Mouse (Mus musculus) natural killer cell, adult 2 months (primary cell): ENCODE results near the gene Ckm.
A peak's percentile ranks its signal among the peaks of the same experiment; 100 is the strongest.

Experiments used
- DNase-seq, 2 experiments: peaks; one replicate each; pipeline ENCODE4 v3.0.0; 2022; ENCODE audit warnings: low spot score in 2 of 2

Ckm gene

DNA sequence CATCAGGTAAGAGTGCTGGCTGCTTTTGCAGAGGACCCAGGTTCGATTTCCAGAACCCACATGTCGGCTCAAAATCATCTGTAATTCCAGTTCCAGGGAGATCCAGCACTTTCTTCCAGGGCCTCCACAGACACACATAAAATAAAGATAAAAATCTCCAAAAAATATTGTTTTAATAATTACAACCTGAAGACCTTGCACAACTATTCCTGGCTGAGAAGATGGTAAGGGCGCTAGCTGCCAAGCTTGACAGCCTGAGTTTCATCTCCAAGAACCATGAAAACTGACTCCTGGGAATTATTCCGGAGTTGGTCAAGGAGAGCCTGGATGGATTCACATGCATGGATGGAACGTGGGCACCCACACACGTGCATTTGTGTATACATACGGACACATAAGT lies at the start of gene Ckm:
Gene Ckm, plus strand, starts transcription at position 301 of the 400 bp plus-strand sequence.
- DNase-seq: no peak

DNA sequence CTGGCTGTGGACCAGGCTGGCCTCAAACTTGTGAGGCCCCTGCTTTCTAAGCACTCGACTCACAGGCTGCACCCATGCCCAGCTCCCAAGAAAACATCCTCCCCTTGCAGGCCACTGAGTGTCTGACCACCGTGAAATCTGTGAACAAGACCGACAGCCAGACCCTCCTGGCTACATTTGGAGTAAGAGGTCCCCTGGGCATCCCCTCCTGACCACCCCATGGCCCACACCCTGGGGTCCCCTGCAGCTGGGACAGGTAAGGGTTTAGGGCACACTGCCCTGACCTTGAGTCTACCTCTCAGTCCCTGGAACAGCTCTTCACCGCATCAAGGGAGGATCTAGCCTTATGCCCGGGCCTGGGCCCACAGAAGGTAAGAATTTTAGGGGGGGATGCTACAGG lies 49.6 kb upstream of the Ckm start:
- DNase-seq: no peak

DNA sequence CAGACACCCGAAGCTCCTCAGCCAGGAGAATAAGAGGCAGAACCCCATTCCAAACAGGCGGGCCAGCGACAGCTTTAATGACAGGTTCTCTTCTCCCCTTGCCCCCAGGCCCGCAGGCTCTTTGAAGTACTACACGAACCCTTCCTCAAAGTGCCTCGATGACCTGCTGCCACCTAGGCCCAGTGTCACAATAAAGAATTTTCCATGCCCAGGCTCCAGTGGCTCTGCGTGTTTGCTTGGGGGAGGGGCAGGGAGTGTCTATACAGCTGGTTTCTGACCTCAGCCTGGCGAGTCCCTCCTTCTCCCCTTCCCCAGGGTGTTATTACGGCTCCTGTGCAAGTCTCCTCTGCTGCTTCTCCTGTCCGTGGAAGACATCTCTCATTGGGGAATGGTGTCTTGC lies 48.3 kb upstream of the Ckm start:
- no peak for DNase-seq

DNA sequence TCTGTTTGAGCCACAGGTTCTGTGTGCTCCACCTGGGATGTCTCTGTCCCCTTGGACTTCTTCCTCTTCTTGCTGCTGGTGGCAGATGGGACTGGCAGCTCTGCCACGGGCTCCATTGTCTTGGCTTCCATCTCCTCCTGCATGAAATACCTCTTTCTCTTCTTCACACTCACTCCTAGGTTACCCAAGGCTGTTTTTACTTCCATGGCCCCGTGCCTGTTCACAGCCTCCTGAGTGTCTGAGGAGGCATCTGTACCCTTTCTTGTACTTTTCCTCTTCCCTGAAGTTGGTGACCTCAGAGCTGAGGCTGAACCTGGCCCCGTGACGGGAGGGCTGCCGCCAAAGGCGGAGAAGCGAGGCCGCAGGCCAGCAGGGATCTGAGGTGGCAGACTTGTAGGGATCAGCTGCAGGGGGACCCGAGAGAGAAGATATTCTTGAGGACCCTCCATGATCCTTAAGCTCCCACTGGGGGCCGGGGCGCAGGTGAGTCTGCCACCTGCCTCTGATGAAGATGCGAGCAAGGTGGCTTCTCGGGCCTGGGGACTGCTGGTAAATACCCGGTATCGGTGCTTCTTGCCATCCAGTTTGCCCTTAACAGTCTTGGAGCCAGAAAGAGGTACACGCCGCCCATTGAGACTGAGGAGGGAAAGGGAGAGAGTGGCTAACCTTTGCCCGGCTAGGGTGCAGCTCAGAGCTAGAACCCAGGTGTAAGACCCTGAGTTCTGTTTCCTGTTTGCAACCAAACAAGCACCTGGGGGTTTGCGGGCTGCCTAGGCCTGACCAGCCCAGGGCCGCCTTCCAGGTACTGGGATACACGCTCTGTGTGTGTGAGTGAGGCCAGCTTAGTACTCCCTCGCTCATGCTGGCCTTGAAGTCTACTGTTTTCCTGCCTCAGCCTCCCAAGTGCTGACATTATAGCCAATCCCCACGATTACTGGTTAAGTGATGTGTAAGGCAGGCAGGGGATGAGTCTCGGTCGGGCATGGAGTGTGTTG lies 46.9 kb upstream of the Ckm start:
- no peak for DNase-seq

DNA sequence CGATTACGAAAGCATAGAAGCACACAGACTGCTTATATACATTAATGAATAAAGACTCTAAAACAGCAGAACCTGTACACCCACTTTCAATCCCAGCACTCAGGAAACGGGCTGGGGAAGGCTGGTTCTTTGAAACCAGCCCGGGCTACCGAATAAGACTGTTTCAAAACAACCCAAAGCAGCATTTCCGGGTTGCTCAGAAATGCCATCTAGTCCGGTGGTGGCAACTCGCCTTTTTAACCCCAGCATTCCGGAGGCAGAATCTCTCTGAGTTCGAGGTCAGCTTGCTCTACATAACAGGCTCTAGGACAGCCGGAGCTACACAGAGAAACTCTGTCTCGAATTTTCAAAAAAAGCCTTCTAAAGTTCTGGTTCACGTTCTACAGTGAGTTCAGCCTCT lies 45.9 kb upstream of the Ckm start:
- no peak for DNase-seq

DNA sequence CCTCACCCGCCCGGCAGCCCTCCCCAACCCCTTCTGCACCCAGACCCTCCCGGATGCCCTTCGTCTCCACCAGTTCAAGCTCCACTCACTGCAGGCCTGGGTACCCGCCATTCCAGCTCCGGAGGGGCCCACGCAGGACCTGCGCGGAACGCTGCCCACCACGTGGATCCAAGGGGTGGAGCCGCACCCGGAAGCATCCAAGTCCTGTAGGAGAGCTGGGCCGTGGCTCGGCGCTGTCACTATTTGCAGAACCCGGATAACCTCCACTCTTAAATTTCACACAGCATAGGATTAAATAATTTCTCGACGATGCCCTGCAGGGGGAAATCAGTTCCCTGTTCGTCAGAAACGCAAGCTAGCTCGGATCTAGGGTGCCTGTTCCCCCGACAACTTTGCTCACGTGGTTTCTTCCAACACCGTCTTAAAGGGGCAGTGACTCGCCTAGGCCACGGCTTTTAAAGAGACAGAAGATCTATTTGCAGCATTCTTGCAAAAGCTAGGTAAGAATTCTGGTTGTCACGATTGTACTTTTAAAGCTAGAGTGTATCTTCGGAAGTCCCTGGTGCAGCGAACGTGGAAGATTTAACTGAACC lies 45.2 kb upstream of the Ckm start, which contains the start of the genes Cd3eap and Ppp1r13l:
Gene Cd3eap, minus strand, starts transcription at position 185 of the 593 bp plus-strand sequence.
Gene Ppp1r13l, plus strand, starts transcription at position 451 of the 593 bp plus-strand sequence.
- DNase-seq: peak; percentile 82 to 87

DNA sequence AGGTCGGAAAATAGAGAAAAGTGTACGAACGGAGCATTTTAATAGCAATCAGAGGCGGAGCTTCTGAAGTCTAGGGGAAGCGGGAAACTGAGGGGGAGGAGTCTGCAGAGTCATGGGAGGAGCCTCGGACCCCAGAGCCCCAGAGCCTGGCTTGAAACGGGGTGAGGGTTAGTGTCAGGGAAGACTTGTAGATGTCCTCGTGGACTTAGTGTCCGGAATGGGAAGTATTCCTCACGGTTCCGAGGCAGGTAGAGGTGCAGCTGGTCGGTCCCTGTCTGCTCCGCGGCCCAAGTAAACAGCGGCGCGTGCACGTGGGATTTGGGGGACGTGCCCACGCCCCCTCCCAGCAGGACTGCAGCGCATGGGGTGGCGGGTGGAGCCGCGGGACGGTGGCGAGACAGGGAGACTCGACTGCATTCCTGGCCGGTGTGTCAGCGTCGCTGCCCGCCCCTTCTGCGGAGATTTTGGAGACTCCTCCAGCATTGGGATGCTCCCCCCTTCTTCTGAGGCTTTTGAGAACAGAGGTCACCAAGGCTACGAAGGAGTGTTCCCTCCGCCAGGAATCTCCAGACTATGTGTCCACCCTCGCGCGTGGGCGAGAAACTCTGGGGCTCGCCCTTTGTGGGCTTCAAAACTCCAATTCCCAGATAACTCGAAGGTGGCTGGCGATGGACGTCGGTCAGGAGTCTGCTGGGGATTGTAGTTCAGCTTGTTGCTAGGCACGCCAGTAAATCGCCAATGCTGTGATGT lies 44.5 kb upstream of the Ckm start:
- DNase-seq: peak in 1 of 2 experiments; percentile 53

DNA sequence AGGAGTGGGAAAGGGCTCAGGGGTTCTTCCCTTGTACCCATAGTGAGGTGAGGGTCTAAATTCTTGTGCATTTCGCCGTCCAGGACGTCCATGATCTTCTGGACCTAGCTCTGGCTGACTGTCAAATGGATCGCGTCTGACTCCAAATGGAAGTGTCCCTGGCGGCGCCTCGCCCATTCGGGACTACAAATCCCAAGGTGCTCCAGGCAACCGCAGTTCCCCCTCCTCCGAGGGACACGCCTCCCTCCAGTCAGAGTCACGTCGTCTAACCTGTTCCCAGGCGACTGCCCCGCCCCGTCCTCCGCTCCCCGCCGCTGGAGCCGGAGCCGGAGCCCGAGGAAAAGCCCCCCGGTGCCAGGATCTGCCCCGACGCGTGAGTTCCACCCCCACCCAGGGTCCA lies 43.6 kb upstream of the Ckm start:
- DNase-seq: peak; percentile 19 to 41

DNA sequence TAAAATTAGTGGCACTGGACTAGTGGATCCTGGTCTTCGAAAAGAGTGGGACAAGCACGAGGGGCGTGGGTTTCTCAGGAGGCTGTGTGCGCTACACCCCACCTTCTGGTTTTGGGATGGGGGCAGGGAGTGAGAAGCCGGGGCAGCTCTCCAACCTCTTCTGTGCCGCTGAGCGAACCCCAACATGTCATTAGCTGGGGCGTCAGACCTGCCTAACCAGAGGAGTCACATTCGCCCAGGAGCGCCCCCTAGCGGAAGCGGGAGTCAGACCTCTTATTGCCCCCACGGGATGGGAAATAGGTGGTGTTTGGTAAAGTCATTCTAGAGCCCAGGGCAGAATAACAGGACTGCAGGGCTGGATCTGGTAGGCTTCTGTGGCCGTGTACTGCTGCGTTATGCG lies 42.9 kb upstream of the Ckm start:
- DNase-seq: peak; percentile 71 to 85

DNA sequence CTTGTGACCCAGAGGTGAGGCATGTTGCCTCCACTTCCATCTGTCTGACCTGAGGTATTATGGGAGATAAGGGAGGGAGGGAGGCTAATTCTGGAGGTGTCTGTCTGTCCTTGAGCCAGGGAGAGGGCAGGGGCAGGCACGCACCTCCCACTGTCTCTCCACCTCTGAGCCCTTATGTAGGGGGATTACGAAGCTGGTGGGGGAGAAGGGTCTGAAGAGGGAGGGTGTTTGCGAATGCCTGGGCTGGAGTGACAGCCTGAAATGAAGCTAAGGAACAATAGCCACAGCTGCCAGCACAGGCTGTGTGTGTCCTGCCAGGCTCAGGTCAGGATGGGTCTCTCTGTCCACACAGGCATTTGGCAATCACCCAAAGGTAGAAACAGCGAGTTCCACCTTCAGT lies 42.3 kb upstream of the Ckm start:
- DNase-seq: no peak

DNA sequence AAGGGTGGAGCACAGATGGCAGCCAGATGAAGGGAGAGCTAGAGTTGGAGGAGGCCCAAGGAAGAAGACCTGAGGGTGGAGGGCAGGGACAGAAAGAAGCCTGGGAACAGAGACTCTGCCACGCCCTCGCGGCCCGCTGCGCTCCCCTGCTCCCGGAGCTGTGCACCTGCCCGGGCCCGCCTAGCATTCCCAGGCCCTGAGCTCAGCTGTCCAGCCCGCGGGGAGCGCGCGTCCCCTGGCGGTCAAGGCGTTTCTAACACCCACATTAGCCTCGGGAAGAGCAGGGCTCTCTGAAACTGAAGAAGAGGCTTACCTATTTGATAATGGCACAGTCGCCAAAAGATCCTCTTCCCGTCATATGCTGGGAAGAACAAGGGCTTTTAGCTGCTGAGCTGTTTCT lies 40.7 kb upstream of the Ckm start:
- peak; percentile 42 to 68 for DNase-seq

DNA sequence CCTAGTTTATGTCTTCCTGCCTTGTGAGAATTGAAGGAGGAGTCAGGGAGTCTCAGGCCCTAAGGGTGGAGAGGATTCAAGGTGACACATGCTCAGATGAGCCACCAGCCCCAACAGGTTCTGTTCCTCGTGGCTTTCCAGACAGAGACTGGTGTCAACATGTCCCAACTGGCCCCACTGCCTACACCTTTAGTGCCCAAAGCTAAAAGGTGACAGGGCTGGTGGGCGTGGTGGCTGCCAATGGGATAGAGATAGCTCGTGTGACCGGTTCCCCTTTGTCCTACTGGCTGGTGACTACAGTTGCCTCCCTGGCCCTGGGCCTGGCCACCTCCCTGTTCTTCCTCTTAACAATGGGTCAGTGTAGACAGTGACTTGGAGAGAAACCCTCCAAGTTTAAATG lies 39.2 kb upstream of the Ckm start:
- no peak for DNase-seq

DNA sequence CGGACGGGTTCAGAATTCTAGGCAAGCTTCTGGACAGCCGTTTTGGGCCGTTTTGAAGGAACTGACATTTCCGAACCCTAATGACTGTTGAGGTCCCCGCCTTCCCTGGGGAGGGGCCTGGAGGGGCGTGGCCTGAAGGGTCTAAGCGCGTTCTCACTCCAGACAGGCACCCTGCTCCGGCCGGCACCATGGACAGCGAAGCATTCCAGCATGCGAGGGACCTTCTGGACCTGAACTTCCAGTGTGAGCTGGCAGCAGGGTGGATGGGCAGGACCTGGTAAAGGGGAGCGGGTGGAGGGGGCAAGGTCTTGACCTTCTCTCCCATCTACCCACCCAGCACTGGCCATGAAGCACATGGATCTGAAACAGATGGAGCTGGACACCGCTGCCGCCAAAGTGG lies 36.2 kb upstream of the Ckm start:
- no peak for DNase-seq

DNA sequence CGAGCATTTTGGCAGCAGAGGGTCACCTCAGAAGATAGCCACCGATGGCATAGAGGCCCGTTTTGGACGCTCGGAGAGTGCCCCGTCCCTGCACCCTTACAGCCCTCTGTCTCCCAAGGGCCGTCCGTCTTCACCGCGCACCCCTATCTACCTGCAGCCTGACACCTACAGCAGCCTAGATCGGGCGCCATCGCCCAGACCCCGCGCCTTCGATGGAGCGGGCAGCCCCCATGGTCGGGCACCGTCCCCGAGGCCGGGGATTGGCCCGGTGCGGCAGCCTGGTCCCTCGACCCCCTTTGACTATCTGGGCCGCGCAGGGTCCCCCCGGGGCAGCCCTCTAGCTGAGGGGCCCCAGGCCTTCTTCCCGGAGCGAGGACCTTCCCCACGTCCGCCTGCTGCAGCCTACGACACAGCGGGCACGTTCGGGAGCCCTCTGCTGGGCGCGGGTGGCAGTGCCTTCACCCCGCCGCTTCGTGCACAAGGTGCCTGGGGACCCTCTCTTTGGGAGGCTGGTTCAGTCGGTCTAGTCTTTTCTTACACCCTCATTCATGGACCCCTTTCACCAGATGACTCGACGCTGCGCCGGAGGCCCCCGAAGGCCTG lies 34.7 kb upstream of the Ckm start:
- peak; percentile 39 to 67 for DNase-seq

DNA sequence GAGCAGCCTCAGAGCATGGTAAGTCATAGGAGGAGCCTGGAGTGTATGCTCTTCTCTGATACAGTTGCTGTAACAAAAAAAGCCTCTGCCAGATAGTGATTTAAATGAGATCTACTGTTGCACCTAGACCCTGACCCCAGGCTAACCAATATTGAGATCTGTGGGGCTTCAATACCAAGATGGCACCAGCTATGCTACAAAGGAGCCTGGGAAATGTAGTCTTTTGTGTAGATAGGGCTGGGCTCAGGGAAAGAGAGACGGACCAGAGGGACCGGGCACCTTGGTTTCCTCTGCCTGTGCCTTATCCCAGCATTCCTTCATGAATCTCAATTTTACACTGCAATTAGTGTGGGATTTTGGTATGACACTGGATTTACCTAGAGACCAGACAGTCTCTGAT lies 31.2 kb upstream of the Ckm start:
- no peak for DNase-seq

DNA sequence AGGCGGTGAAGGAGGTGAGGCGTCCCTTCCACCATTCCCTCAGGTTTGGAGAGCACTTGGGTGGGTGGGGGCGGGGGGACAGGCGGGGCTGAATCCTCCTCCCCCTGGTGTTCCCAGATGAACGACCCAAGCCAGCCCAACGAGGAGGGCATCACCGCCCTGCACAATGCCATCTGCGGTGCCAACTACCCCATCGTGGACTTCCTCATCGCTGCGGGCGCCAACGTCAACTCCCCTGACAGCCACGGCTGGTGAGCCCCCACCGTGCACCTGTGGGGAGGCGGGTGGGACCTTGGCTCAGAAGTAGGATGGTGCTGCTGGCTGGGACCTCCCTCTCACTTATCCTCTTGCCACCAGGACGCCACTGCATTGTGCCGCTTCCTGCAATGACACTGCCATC lies 29.2 kb upstream of the Ckm start:
- no peak for DNase-seq

DNA sequence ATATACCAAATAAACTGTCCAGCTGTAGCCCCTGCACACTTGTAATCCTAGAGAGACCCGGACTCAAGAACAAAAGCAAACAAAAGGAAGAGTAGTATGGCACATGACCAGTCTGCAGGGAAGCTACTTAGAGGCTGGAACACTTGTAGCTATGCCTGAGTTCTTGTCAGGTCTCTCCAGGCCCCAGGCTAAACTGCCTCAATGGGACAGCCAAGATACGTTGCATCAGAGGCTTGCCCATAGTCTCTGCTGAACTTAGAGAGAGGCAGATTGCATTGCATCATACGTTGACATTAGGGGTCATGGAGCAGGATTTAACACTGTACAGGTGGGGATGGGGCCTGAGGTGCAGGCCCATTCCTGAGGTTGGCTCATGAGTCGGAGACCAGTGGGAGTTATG lies 28.6 kb upstream of the Ckm start:
- no peak for DNase-seq

DNA sequence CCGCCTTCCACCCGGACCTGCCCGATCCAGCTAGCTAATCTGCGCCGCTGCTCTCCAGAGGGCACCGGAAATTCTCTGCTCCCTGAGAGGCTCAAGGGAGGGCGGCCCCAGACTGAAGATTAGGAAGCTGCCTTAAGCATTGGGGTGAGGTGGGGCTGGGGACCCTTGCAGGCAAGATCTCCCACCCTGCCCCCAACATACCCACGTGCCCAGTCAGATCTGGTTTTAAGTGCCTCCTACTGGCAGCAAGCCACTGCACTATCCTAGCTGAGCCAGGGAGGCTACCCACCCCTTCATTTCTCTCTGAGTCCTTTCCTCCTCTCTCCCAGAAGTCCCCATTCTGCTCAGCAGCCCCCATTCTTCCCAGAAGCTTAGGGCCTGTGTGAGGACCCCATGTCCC lies 26.5 kb upstream of the Ckm start:
- no peak for DNase-seq

DNA sequence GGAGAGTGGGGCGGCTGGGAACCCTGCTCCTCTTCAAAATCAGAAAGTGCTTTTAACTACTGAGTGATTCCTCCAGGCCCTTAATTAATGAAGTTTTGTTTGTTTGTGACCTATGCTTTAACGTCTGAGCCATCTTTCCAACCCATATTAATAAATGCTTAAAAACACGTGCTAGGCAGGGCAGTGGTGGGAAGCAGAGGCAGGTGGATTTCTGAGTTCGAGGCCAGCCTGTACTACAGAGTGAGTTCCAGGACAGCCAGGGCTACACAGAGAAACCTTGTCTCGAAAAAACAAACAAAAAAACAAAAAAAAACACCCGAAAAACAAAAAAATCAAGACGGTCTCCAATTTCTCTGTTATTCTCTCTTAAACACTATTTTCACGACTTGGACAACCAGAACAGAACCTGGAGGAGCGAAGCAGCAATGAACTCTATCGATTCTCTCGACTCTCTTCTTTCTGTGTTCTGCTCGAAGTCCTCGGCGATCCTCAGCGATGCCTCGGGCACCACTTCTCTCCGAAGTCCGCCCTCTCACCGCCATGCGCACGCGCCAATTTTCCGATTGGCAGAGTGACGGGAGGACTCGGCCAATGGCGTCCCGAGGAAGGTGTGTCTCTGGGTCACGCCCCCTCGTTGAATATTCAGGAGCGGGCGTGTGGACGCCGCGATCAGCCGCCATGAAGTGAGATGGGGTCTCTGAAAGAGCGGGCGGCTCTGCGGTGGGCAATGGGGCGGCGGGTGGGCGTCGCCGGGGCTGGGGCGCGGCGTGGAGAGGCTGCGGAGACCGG lies 23.0 kb upstream of the Ckm start, which contains the start of gene Ercc2:
Gene Ercc2, plus strand, starts transcription at position 634 of the 789 bp plus-strand sequence.
- peak; percentile 97 to 98 for DNase-seq

DNA sequence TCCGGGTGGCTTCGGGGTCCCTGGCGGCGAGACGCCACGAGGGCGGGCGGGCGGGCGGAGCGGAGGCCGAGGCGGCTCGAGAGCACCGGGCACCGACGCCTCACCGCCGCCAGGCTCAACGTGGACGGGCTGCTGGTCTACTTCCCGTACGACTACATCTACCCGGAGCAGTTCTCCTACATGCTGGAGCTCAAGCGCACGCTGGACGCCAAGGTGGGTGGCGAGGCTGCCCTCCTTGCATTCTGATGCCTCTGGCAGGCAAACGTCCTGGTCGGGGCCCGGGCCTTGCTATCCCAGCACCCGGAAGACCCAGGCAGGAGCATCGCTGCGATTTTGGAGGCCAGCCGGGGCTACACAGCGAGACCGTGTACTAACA lies 22.4 kb upstream of the Ckm start:
- DNase-seq: no peak

DNA sequence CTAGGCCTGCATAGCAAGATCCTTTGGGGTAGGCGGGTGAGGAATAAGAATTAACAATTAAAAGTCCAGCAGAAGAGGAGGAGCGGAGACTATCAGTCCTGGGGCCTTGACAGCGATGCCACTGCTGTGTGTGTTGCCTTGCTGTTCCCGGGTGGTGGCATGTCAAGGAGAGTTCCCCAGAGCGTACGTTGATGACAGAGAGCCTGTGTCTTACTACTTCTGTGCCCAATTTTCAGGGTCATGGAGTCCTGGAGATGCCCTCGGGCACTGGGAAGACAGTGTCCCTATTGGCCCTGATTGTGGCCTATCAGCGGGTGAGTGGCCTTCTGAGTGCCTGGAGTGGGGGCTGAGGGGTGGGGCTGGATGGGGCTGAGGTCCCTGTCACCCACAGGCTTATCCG lies 20.9 kb upstream of the Ckm start:
- DNase-seq: no peak
